Mouse (Mus musculus): Measurements from ENCODE around the gene Pik3ca.

Gene Pik3ca

GRCm38 (mm10) chr3:32397461-32398174, at the start of gene Pik3ca:
TSS of gene Pik3ca (plus strand) at chr3:32397671.
- DNase-seq (ENCODE audit: low read depth) = no peak

- DNase-seq (ENCODE audit: low read depth) = no peak
Measured at GRCm38 (mm10) chr3:32347881-32348280, 49.6 kb upstream of the Pik3ca start.

- no peak for DNase-seq (ENCODE audit: low read depth)
Measured at GRCm38 (mm10) chr3:32361221-32361620, 36.2 kb upstream of the Pik3ca start.

GRCm38 (mm10) chr3:32364195-32364594, 33.3 kb upstream of the Pik3ca start:
- DNase-seq (ENCODE audit: low read depth) = no peak

GRCm38 (mm10) chr3:32364841-32365545, 32.5 kb upstream of the Pik3ca start:
- no peak for DNase-seq (ENCODE audit: low read depth)

- DNase-seq (ENCODE audit: low read depth) = peak; percentile 49
Measured at GRCm38 (mm10) chr3:32365546-32366245, 31.8 kb upstream of the Pik3ca start, which contains the start of gene Zmat3. TSS of gene Zmat3 (minus strand) at chr3:32366014.

GRCm38 (mm10) chr3:32366246-32366734, 31.2 kb upstream of the Pik3ca start:
- DNase-seq (ENCODE audit: low read depth) = no peak

GRCm38 (mm10) chr3:32367516-32367915, 30.0 kb upstream of the Pik3ca start:
- DNase-seq (ENCODE audit: low read depth) = no peak

- no peak for DNase-seq (ENCODE audit: low read depth)
Measured at GRCm38 (mm10) chr3:32371957-32372356, 25.5 kb upstream of the Pik3ca start.

- DNase-seq (ENCODE audit: low read depth) = no peak
Measured at GRCm38 (mm10) chr3:32372470-32372869, 25.0 kb upstream of the Pik3ca start.

GRCm38 (mm10) chr3:32373236-32373635, 24.2 kb upstream of the Pik3ca start:
- no peak for DNase-seq (ENCODE audit: low read depth)

GRCm38 (mm10) chr3:32379891-32380290, 17.6 kb upstream of the Pik3ca start:
- no peak for DNase-seq (ENCODE audit: low read depth)

GRCm38 (mm10) chr3:32381556-32381955, 15.9 kb upstream of the Pik3ca start:
- DNase-seq (ENCODE audit: low read depth) = no peak

GRCm38 (mm10) chr3:32392841-32393240, 4.6 kb upstream of the Pik3ca start:
- DNase-seq (ENCODE audit: low read depth) = no peak

- DNase-seq (ENCODE audit: low read depth) = no peak
Measured at GRCm38 (mm10) chr3:32393986-32394385, 3.5 kb upstream of the Pik3ca start.

GRCm38 (mm10) chr3:32395771-32396551, 1.5 kb upstream of the Pik3ca start:
- no peak for DNase-seq (ENCODE audit: low read depth)

GRCm38 (mm10) chr3:32396794-32397460, 544 bp upstream of the Pik3ca start:
- DNase-seq (ENCODE audit: low read depth) = peak; percentile 98

GRCm38 (mm10) chr3:32398175-32398538, 686 bp downstream of the Pik3ca start:
- no peak for DNase-seq (ENCODE audit: low read depth)

- no peak for DNase-seq (ENCODE audit: low read depth)
Measured at GRCm38 (mm10) chr3:32398623-32399022, 1.2 kb downstream of the Pik3ca start.

- no peak for DNase-seq (ENCODE audit: low read depth)
Measured at GRCm38 (mm10) chr3:32399381-32399780, 1.9 kb downstream of the Pik3ca start.

GRCm38 (mm10) chr3:32399931-32400330, 2.5 kb downstream of the Pik3ca start:
- no peak for DNase-seq (ENCODE audit: low read depth)
